Mouse (Mus musculus) stomach, postnatal 0 days (tissue): ENCODE measurements around the gene Itpk1. TPM values are rescaled to one million over a fixed set of nuclear protein-coding genes. Genes with fewer than 3 reads are reported as not detected.

Experiments
- ATAC-seq: fragments of 200-750 bp; cut with Nextera tagmentation; 2 replicates; pipeline ENCODE4 v1.8.0; 2017; ENCODE audit not compliant: low FRiP score, low TSS enrichment
- DNase-seq: peaks from one replicate; pipeline ENCODE4 v3.0.0-alpha.2; 2016; ENCODE audit warnings: low spot score
- H3K27ac ChIP-seq: fragments of 300-500 bp; sonication (generic); replicated peaks from 2 replicates; pipeline ENCODE4 v1.5.1; 2014; ENCODE audit warnings: mild to moderate bottlenecking, control low read depth
- H3K27me3 ChIP-seq: fragments of 300-500 bp; sonication (generic); 2 replicates; pipeline ENCODE4 v1.6.1; 2014; ENCODE audit warnings: low read length; ENCODE audit not compliant: control insufficient read depth, insufficient read depth
- H3K36me3 ChIP-seq: fragments of 300-500 bp; sonication (generic); 2 replicates; pipeline ENCODE4 v1.6.1; 2014; ENCODE audit warnings: low read length, mixed read lengths; ENCODE audit not compliant: control insufficient read depth, insufficient read depth
- H3K4me1 ChIP-seq: fragments of 300-500 bp; sonication (generic); replicated peaks from 2 replicates; pipeline ENCODE4 v1.6.1; 2014; ENCODE audit warnings: antibody characterized with exemption; ENCODE audit not compliant: control insufficient read depth, insufficient read depth
- H3K4me2 ChIP-seq: fragments of 300-500 bp; sonication (generic); replicated peaks from 2 replicates; pipeline ENCODE4 v1.6.1; 2014; ENCODE audit warnings: low read depth, mild to moderate bottlenecking, control low read depth, moderate library complexity
- H3K4me3 ChIP-seq: fragments of 300-500 bp; sonication (generic); 2 replicates; pipeline ENCODE4 v1.5.1; 2014; ENCODE audit warnings: low read depth, low read length, control low read depth
- H3K9ac ChIP-seq: fragments of 300-500 bp; sonication (generic); 2 replicates; pipeline ENCODE4 v1.6.1; 2014; ENCODE audit warnings: mild to moderate bottlenecking, low read length, control low read depth, mixed read lengths
- H3K9me3 ChIP-seq: fragments of 300-500 bp; sonication (generic); 2 replicates; pipeline ENCODE4 v1.6.1; 2016; ENCODE audit warnings: low read length; ENCODE audit not compliant: control insufficient read depth
- CTCF ChIP-seq: IDR thresholded peaks from 2 replicates; pipeline ENCODE4 v1.5.1; 2016; ENCODE audit warnings: antibody characterized with exemption, low read depth, mild to moderate bottlenecking, moderate library complexity
- EP300 ChIP-seq: optimal IDR thresholded peaks from 2 replicates; pipeline ENCODE3; 2016; ENCODE audit warnings: antibody characterized with exemption
- WGBS: fragments of 180-500 bp; shearing (Covaris S2); extraction: QIAGEN DNeasy Blood & Tissue Kit; methylation state at CpG from one replicate; pipeline ENCODE4 v1.1.7; 2014; 5-methylcytosine and 5-hydroxymethylcytosine counted together
- polyA plus RNA-seq: library from polyadenylated mRNA; unstranded; fragments of >200 nt; fragmentation: Nextera tagmentation; extraction: Ambion mirVana; gene quantifications from 2 replicates; pipeline ENCODE4 v1.2.1, GENCODE M21; 2015

Itpk1 gene
- polyA plus RNA-seq, 1 experiment from 2014 or later: 21.5 TPM

DNA sequence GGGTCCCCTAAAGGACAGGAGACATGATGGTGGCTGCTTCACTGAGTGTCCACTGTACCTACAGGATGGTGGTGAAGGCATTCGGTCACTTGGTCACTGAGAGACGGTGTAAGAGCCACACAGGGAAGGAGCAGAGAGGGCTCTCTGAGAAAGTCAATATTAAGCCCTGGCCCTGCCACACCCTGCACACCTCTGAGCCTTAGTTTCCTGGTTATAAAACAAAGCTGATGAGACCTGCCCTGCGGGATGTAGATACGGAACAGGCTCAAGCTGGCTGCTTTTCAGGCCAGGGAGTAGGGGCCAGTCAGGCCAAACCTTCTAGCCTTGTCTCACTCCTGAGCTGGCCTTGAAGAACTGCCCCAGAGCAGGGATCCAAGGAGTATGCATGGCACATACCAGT lies 82.9 kb downstream of the Itpk1 start:
- DNase-seq (peak; percentile 76), ATAC-seq (peak; percentile 88)
- Histone ChIP-seq H3K9me3 (no peaks in the 10 kb centered on the region), H3K4me1 (peaks cover 2% of the 10 kb centered on the region; the same call in 1 of the 2 replicates), H3K27ac (peak overlapping the region; percentile 91), H3K36me3 (no peaks in the 10 kb centered on the region), H3K9ac (no peak overlapping the region), H3K4me2 (no peak overlapping the region), H3K4me3 (no peak overlapping the region), H3K27me3 (no peaks in the 10 kb centered on the region)
- no peak for TF ChIP-seq EP300
- TF ChIP-seq CTCF: no peak
- 72% methylated on average over 4 of the region's 4 CpGs for WGBS

DNA sequence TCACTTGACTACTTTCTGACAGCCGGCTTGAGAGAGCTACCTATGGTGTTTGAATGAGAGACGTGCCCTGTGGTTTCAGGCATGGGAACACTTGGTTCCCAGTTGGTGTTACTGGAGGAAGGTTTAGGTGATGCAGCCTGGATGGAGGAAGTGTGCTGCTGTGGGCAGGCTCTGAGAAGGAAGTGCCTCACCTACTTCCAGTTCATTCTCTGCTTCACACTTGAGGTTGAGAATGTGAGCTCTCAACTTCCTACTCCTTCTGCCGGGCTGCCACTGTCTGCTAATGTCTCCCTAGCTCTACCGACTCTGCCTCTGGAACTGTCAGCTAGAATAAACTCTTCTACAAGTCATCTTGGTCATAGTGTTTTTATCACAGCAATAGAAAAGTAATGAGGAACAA lies 83.5 kb downstream of the Itpk1 start:
- H3K27ac ChIP-seq: peak overlapping the region; percentile 91
- no peaks in the 10 kb centered on the region for H3K9me3 ChIP-seq
- ATAC-seq (peak; percentile 38), DNase-seq (no peak)
- no peak overlapping the region for H3K4me3 ChIP-seq
- H3K36me3 ChIP-seq: no peaks in the 10 kb centered on the region
- peaks cover 2% of the 10 kb centered on the region; the same call in 1 of the 2 replicates for H3K4me1 ChIP-seq
- no peak for TF ChIP-seq EP300
- no peak for TF ChIP-seq CTCF
- no peak overlapping the region for H3K9ac ChIP-seq
- H3K27me3 ChIP-seq: no peaks in the 10 kb centered on the region
- H3K4me2 ChIP-seq: no peak overlapping the region
- WGBS: 81% methylated on average over 4 of the region's 4 CpGs

DNA sequence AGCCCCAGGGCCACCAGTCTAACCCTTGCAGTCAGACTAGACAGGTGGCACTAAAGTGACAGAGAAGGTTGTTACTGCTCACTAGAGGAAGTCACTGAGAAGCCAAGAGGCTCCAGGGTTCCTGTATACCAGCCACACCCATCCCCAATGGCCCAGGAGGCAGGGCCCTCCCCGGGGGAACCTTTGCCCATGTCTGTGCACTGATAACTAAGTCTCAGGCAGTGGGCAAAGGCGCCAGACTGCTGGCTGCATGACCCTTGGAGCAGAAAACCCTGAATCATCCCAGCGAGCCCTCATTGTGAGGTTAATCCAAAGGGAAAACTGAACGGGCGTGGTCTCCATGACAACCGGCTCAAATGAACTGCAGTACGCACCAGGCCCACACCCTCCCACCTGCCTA lies 84.8 kb downstream of the Itpk1 start:
- H3K4me3 ChIP-seq: no peak overlapping the region
- no peaks in the 10 kb centered on the region for H3K9me3 ChIP-seq
- ATAC-seq (peak; percentile 76), DNase-seq (peak; percentile 81)
- no peaks in the 10 kb centered on the region for H3K36me3 ChIP-seq
- no peak overlapping the region for H3K4me2 ChIP-seq
- peaks cover under 1% of the 10 kb centered on the region; the same call in 1 of the 2 replicates for H3K4me1 ChIP-seq
- TF ChIP-seq EP300 (no peak), CTCF (peak; percentile 20; the same call in 1 of the 2 replicates)
- WGBS: 57% methylated on average over 7 of the region's 7 CpGs
- peak overlapping the region; percentile 91 for H3K27ac ChIP-seq
- no peak overlapping the region for H3K9ac ChIP-seq
- H3K27me3 ChIP-seq: no peaks in the 10 kb centered on the region

DNA sequence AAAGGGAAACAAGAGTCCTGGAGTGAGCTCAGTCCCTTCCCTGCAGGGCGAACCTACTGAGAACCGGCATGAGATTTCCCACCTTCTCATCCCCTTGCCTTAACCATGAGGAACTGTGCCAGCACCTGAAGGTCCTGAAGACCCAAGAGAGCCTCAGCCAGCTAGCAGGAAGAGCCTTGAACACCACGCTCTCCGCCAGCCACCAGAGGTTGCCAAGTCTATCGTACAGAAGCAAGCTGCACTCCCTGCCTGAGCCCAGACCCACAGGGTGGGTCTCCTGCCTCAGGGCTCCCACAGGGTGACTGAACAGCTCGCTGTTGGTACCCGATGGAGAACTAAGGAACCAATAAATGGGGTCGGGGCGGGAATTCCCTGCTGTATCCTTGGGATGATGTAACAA lies 86.6 kb downstream of the Itpk1 start:
- Histone ChIP-seq H3K27me3 (no peaks in the 10 kb centered on the region), H3K4me1 (no peaks in the 10 kb centered on the region; the same call in 1 of the 2 replicates), H3K9me3 (no peaks in the 10 kb centered on the region), H3K4me2 (no peak overlapping the region), H3K4me3 (no peak overlapping the region), H3K36me3 (no peaks in the 10 kb centered on the region), H3K9ac (no peak overlapping the region), H3K27ac (peak overlapping the region; percentile 61; the same call in 1 of the 2 replicates)
- TF ChIP-seq EP300: no peak
- TF ChIP-seq CTCF: no peak
- ATAC-seq: no peak
- DNase-seq: no peak
- WGBS: 57% methylated on average over 9 of the region's 9 CpGs

DNA sequence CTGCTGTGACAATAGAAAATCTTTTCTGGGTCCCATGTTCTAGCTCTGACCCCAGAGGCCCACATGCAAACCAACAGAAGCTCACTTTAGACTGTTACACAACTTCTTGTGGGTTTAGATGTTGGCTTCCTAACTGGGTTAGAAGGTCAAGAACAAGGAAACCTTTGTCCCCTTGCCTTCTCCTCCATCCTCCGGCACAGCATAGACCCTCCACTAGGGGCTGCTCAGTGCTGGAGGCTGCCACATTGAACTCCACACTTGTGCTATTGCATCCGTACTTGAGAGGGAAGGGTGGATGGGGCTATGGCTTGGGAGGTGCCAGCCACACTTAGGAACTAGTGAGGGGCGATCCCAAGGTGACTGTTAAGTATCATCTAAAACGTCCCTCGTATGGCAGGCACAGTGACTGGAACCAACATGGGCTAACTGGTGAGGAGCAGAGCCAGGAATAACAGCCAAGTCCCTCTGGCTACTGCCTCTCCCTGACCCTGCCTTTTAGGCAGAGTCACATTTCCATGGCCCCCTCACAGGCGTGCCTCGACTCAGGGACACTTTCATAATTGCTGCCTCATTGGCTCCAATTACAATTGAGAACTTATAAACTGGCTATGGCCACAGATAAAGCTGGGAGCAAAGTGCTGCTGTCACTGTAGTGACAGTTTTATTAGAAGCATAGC lies 87.7 kb downstream of the Itpk1 start:
- Histone ChIP-seq H3K4me3 (no peak overlapping the region), H3K9me3 (no peaks in the 10 kb centered on the region), H3K4me2 (no peak overlapping the region), H3K27me3 (no peaks in the 10 kb centered on the region), H3K27ac (no peak overlapping the region), H3K9ac (no peak overlapping the region), H3K4me1 (no peaks in the 10 kb centered on the region; the same call in 1 of the 2 replicates), H3K36me3 (no peaks in the 10 kb centered on the region)
- ATAC-seq (no peak), DNase-seq (no peak)
- whole genome bisulfite sequencing: 63% methylated on average over 7 of the region's 7 CpGs
- TF ChIP-seq EP300 (no peak), CTCF (peak; percentile 63)

DNA sequence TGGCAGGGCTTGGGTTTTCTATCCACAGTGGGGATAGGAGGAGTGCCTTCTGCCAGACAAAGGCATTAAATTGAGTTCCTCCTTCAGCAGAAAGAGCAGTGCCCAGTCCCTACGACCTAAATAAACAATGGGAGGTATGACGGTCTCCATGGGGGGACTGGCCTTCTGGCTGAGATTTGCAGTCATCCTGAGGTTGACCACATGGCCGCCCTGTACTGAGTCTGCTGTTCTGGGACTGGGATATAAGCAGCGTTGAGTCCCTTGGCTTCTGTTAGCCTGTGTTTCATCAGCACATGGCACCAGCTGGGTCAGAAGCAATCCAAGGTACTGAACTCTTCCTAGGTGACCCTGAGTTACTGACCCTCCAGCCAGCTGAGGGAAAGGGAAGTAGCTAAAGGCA lies 88.5 kb downstream of the Itpk1 start:
- Histone ChIP-seq H3K4me2 (no peak overlapping the region), H3K4me1 (no peaks in the 10 kb centered on the region; the same call in 1 of the 2 replicates), H3K9ac (no peak overlapping the region), H3K27me3 (no peaks in the 10 kb centered on the region), H3K27ac (no peak overlapping the region), H3K36me3 (no peaks in the 10 kb centered on the region), H3K9me3 (no peaks in the 10 kb centered on the region), H3K4me3 (no peak overlapping the region)
- WGBS: 37% methylated on average over 4 of the region's 4 CpGs
- DNase-seq (no peak), ATAC-seq (no peak)
- no peak for TF ChIP-seq CTCF
- TF ChIP-seq EP300: no peak
